Mouse (Mus musculus): Measurements from ENCODE around the gene Magix. TPM values are rescaled to one million over a fixed set of nuclear protein-coding genes. Genes with fewer than 3 reads are reported as not detected.

Gene Magix
- total RNA-seq, 2 experiments from 2014 or later = 4.4 to 6.4 TPM

- intact Hi-C loops (cut with DNase I; ENCODE audit: low total_unique reads) = loop anchor here (5.0 kb wide), 1 partner anchor 48 kb away; no protein-coding TSS in a partner anchor
- DNase-seq = no peak
Measured at GRCm38 (mm10) chrX:7639536-7640325, 41.3 kb downstream of the Magix start.

DNA sequence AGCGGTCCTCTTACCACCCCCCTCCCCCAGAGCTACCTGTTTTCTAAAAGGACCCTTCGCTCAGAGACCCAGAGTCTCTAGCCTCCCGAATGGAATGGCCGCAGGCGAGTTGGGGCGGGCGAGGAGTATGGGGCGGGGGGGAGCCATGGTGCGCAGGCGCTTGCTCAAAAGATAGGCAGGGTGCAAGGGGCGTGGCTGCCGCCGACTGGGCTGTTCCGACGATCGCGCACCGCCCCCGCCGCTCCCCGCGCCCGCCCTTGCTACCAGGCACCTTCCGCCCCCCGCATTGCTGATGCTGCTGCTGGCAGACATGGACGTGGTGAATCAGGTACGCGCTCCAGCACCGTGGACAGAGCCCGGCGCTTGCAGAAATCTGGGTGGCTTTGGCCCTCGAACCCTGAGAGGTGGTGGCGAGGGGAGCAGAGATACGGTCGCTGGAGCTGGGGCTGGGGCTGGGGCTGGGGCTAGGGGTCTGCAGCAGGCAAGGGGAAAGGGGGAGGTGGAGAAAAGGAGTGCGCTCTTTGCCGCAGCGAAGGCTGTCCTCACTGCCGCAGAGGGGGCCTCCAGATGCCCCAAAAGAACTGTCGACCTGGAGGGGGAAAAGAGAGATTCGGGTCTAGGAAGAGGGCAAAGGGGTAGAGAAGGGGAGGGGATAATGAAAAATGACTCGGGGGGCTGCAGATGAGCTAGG lies 42.5 kb downstream of the Magix start, which contains the start of gene Syp:
Syp (plus strand) TSS at position 71 of the 691 bp plus-strand sequence.
- intact Hi-C loops (cut with DNase I; ENCODE audit: low total_unique reads) = no loop called here
- peak; percentile 56 for DNase-seq

- intact Hi-C loops (cut with DNase I; ENCODE audit: low total_unique reads) = no loop called here
- no peak for DNase-seq
Measured at GRCm38 (mm10) chrX:7635101-7635500, 46.0 kb downstream of the Magix start.

DNA sequence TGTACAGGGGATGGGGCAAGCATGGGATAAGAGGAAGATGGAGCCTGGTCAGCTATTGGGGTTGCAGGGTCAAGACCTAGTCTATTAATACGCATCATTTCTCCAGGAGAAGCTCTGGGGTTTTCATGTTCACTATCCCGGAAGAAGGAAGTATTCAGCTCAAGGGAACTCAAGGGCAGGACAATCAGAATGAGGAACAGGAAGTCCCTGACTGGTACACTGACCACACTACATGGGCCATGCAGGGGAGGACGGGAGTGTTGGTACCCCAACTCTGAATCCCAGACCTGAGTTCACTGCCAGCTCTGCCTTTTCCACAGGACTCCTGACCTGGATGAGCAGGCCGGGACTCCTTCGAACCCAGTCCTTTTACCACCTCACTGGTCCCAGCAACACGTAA lies 48.5 kb downstream of the Magix start:
- intact Hi-C loops (cut with DNase I; ENCODE audit: low total_unique reads) = no loop called here

More for the DNA sequence above, 48.5 kb downstream of the Magix start:
- DNase-seq = no peak

Other genes starting within 250 kb of the Magix start
- under 1 TPM in 1 of 2 experiments, not detected in 1; 0.16 TPM for gene Foxp3, start 107.6 kb downstream of the Magix start, total RNA-seq (2021)
- gene Ppp1r3f, start 107.0 kb downstream of the Magix start, total RNA-seq (2021) = 1 to 10 TPM; 1.0 to 2.5 TPM
- gene Ccdc22, start 75.7 kb downstream of the Magix start, total RNA-seq (2021) = 10 to 100 TPM; 10.2 to 10.9 TPM
- gene Cacna1f, start 74.2 kb downstream of the Magix start, total RNA-seq (2021) = not detected
- gene Syp, start 42.8 kb downstream of the Magix start, total RNA-seq (2021) = 1 to 10 TPM in 1 of 2 experiments, under 1 TPM in 1; 0.86 to 1.4 TPM
- 10 to 100 TPM; 10.3 to 18.7 TPM for gene Prickle3, start 24.0 kb downstream of the Magix start, total RNA-seq (2021)
- gene Plp2, start 9.9 kb downstream of the Magix start, total RNA-seq (2021) = 10 to 100 TPM; 40.3 to 50.8 TPM
- 10 to 100 TPM; 15.9 to 16.4 TPM for gene Gpkow, start 15.9 kb upstream of the Magix start, total RNA-seq (2021)
- gene Wdr45, start 33.1 kb upstream of the Magix start, total RNA-seq (2021) = 10 to 100 TPM; 20.4 to 22.8 TPM
- not detected for gene Gm45208, start 41.0 kb upstream of the Magix start, total RNA-seq (2021)
- gene Praf2, start 47.2 kb upstream of the Magix start, total RNA-seq (2021) = 1 to 10 TPM; 6.1 to 9.0 TPM
- gene Ccdc120, start 69.7 kb upstream of the Magix start, total RNA-seq (2021) = 1 to 10 TPM in 1 of 2 experiments, under 1 TPM in 1; 0.86 to 1.8 TPM
- 1 to 10 TPM; 8.8 to 9.7 TPM for gene Tfe3, start 81.3 kb upstream of the Magix start, total RNA-seq (2021)
- gene Gripap1, start 108.5 kb upstream of the Magix start, total RNA-seq (2021) = 10 to 100 TPM; 16.8 to 17.4 TPM
- under 1 TPM; 0.66 to 0.68 TPM for gene Kcnd1, start 141.0 kb upstream of the Magix start, total RNA-seq (2021)
- gene Otud5, start 160.1 kb upstream of the Magix start, total RNA-seq (2021) = 10 to 100 TPM; 16.8 to 19.1 TPM
- gene Pim2, start 197.0 kb upstream of the Magix start, total RNA-seq (2021) = 1 to 10 TPM; 1.1 to 1.2 TPM
- 10 to 100 TPM in 1 of 2 experiments, 1 to 10 TPM in 1; 8.7 to 10.2 TPM for gene Slc35a2, start 202.8 kb upstream of the Magix start, total RNA-seq (2021)
- gene Pqbp1, start 218.0 kb upstream of the Magix start, total RNA-seq (2021) = 10 to 100 TPM; 27.3 to 32.0 TPM
- 10 to 100 TPM; 43.9 to 44.8 TPM for gene Timm17b, start 218.1 kb upstream of the Magix start, total RNA-seq (2021)
- not detected for gene Gm10491, start 226.6 kb upstream of the Magix start, total RNA-seq (2021)
- gene Gm10490, start 228.3 kb upstream of the Magix start, total RNA-seq (2021) = not detected
- under 1 TPM in 1 of 2 experiments, not detected in 1; 0.14 TPM for gene Pcsk1n, start 238.6 kb upstream of the Magix start, total RNA-seq (2021)
- gene Eras, start 247.4 kb upstream of the Magix start, total RNA-seq (2021) = not detected